In genomic region chr5:42969621-42970020, GRCm38 (mm10) we compare ENCODE assay signal across 20 mouse cellular contexts.
A peak's percentile ranks its signal among the peaks of the same experiment; 100 is the strongest.
DNase-seq lines count a peak whose midpoint lies in the region; ATAC-seq lines count a peak whose summit lies in the region.
"Had no signal": no experiment of that assay in that cellular context is flagged by ENCODE, and none has a peak within 500 bp of the region (broad histone marks: within the 10 kb centered on the region; RNA-seq: fewer than 3 reads in every experiment).

No protein-coding gene starts in this region.

- H3K4me3 ChIP-seq in heart, embryonic 10.5 days = no peak overlapping the region
- H3K4me3 ChIP-seq: embryonic facial prominence, embryonic 13.5 days; forebrain, embryonic 12.5 days; heart, embryonic 12.5 days; hindbrain, embryonic 10.5 days; intestine, embryonic 15.5 days had no signal

- 0 out of 2 replicates have a peak, but pooled peaks cover 2% of the 10 kb centered on the region for H3K4me1 ChIP-seq in heart, embryonic 10.5 days
- H3K4me1 ChIP-seq: embryonic facial prominence, embryonic 13.5 days; forebrain, embryonic 12.5 days; hindbrain, embryonic 10.5 days; intestine, embryonic 15.5 days had no signal

- DNase-seq in heart, embryonic 10.5 days (ENCODE audit: low spot score) = no peak
- no peak for DNase-seq in heart, adult 8-10 months (ENCODE audit: low spot score)
- DNase-seq in retina, postnatal 1 day = peak; percentile 3
- no peak for DNase-seq in retina, embryonic 14.5 days (ENCODE audit: low spot score)
- no peak for DNase-seq in left cerebral cortex, adult 11 months (ENCODE audit: low spot score)
- DNase-seq in cerebellum, adult 8-10 months = no peak
- DNase-seq: adrenal gland, postnatal 10 days; cerebellum, adult 11 months; cerebellum, adult 9-10 months; cerebellum, postnatal 25 days; gastrocnemius, postnatal 10 days; heart, postnatal 10 days had no signal

- H3K9me3 ChIP-seq in heart, embryonic 10.5 days = no peaks in the 10 kb centered on the region
- H3K9me3 ChIP-seq: embryonic facial prominence, embryonic 13.5 days; forebrain, embryonic 12.5 days; heart, embryonic 12.5 days; hindbrain, embryonic 10.5 days; intestine, embryonic 15.5 days had no signal

- no peaks in the 10 kb centered on the region for H3K36me3 ChIP-seq in heart, embryonic 10.5 days
- H3K36me3 ChIP-seq: embryonic facial prominence, embryonic 13.5 days; forebrain, embryonic 12.5 days; heart, embryonic 12.5 days; hindbrain, embryonic 10.5 days; intestine, embryonic 15.5 days had no signal

- ATAC-seq in hematopoietic stem cell, adult 5-6 weeks (replicated peaks in 1 of 2; ENCODE audit: insufficient read depth in 1 of 2, low FRiP score in 2 of 2, low TSS enrichment in 1 of 2, low read depth in 1 of 2, poor library complexity in 2 of 2, severe bottlenecking in 2 of 2) = peak; percentile 62 to 78; a peak in 3 of 4 replicates
- ATAC-seq: forebrain, embryonic 16.5 days; intestine, embryonic 15.5 days had no signal

- WGBS in heart, embryonic 10.5 days = 38% methylated on average over 3 of the region's 3 CpGs

- no peaks in the 10 kb centered on the region for H3K27me3 ChIP-seq in heart, embryonic 10.5 days (ENCODE audit: insufficient read depth, poor library complexity, severe bottlenecking)
- H3K27me3 ChIP-seq: embryonic facial prominence, embryonic 13.5 days; forebrain, embryonic 12.5 days; heart, embryonic 12.5 days; intestine, embryonic 15.5 days had no signal

- peak overlapping the region; percentile 29; the same call in 1 of the 2 replicates for H3K27ac ChIP-seq in heart, embryonic 10.5 days
- H3K27ac ChIP-seq: embryonic facial prominence, embryonic 13.5 days; forebrain, embryonic 12.5 days; hindbrain, embryonic 10.5 days; hindbrain, embryonic 14.5 days; intestine, embryonic 15.5 days had no signal
